In the genomic region with DNA sequence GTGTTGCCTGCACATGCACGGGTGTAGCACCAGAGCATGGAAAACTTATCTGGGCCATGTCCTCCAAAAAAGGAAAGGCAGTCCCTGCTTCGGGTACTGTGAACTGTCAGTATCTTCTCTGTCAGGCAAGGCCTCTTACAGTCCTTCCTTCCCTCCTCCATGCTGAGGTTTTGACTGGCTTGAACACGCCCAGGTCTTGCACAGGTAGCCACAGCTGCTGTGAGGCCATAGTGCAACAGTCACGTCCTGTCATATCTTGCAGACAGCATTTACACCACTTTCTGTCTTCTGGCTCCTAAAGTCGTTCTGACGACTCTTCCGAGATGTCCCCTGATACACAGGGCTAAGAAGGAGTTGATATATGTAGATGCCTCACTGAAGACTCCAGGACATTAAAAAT, we compare ENCODE assay signal across 22 mouse cellular contexts.
"Had no signal": no experiment of that assay in that cellular context is flagged by ENCODE, and none has a peak within 500 bp of the region (broad histone marks: within the 10 kb centered on the region; RNA-seq: fewer than 3 reads in every experiment).

No protein-coding gene starts in this region.

- H3K27me3 ChIP-seq: heart, embryonic 13.5 days; heart, embryonic 15.5 days; hindbrain, embryonic 13.5 days; hindbrain, embryonic 15.5 days; limb, embryonic 13.5 days; limb, embryonic 15.5 days; liver, embryonic 12.5 days had no signal

- H3K9me3 ChIP-seq: heart, embryonic 13.5 days; heart, embryonic 15.5 days; hindbrain, embryonic 13.5 days; hindbrain, embryonic 15.5 days; limb, embryonic 13.5 days; limb, embryonic 15.5 days; liver, embryonic 12.5 days had no signal

- H3K27ac ChIP-seq: heart, adult 2 months; heart, embryonic 13.5 days; heart, embryonic 15.5 days; hindbrain, embryonic 13.5 days; hindbrain, embryonic 15.5 days; hindbrain, postnatal 0 days; layer of hippocampus, adult 2 months; left cerebral cortex, adult 2 months; limb, embryonic 13.5 days; limb, embryonic 15.5 days; liver, embryonic 12.5 days had no signal

- ATAC-seq: hindbrain, postnatal 0 days; liver, embryonic 12.5 days had no signal

- H3K4me1 ChIP-seq: heart, embryonic 15.5 days; hindbrain, embryonic 13.5 days; hindbrain, embryonic 15.5 days; limb, embryonic 13.5 days; limb, embryonic 15.5 days had no signal

- H3K9ac ChIP-seq: heart, embryonic 13.5 days; heart, embryonic 15.5 days; hindbrain, embryonic 13.5 days; hindbrain, embryonic 15.5 days; limb, embryonic 13.5 days; limb, embryonic 15.5 days; liver, embryonic 12.5 days had no signal

- DNase-seq: gastrocnemius, postnatal 14 days; gastrocnemius, postnatal 36 days; heart, adult 2 months; heart, postnatal 14 days; heart, postnatal 36 days; kidney, adult 18-20 months; kidney, adult 8-10 months; kidney, postnatal 10 days; kidney, postnatal 25 days; kidney, postnatal 4 days; left cerebral cortex, postnatal 4 days had no signal

- H3K36me3 ChIP-seq: heart, embryonic 13.5 days; heart, embryonic 15.5 days; hindbrain, embryonic 13.5 days; hindbrain, embryonic 15.5 days; limb, embryonic 13.5 days; limb, embryonic 15.5 days; liver, embryonic 12.5 days had no signal

- H3K4me2 ChIP-seq: heart, embryonic 11.5 days; heart, embryonic 13.5 days; heart, embryonic 15.5 days; hindbrain, embryonic 13.5 days; hindbrain, embryonic 15.5 days; limb, embryonic 13.5 days; limb, embryonic 15.5 days; liver, embryonic 12.5 days had no signal

- H3K4me3 ChIP-seq: heart, adult 2 months; heart, embryonic 13.5 days; heart, embryonic 15.5 days; hindbrain, embryonic 13.5 days; hindbrain, embryonic 15.5 days; layer of hippocampus, adult 2 months; left cerebral cortex, adult 2 months; limb, embryonic 13.5 days; limb, embryonic 15.5 days; liver, embryonic 12.5 days had no signal
